Mouse (Mus musculus): ENCODE measurements around the gene Adss.
"Not testable (repeated sequence)": the region's sequence is repeated elsewhere in the genome, so short reads cannot be mapped to it uniquely, and the experiment has no call there.

The Adss gene

DNA sequence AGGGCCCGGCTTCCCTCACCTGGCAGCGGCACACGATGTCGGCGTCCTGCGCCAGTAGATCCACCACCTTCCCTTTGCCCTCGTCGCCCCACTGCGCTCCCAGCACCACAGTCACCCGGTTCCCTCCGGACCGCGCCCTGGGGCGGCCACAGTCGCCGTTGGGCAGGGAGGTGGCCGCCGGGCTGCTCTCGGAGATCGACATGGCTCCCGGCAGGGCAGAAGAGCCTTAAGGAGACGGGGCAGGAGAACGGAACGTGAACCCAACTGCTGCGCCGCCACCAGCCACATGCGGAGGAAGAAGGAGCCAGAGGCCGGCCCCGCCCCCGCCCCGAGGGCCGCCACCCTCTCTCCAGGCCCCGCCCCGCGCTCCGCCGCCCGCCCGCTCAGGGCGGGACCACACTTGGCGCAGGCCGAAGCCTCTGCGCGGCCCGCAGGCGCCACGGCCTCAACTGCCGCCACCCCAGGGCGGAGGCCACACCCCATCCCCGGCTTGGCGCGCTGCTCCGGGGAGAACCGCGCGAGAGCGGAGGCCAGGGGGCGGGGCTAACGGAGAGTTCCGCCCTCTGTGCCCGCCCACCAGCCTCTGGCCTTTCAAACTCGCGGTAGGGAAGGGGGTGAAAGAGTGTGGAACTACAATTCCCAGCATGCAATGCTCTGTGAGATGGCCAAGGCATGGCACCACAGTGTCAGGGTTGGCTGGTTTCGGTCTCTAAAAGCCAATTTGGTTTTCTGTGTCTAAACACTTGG lies at the start of gene Adss:
Adss (minus strand) TSS at position 319 of the 747 bp plus-strand sequence.
- in situ Hi-C loops (cut with MboI, MseI): loop anchor here (25.0 kb wide), 1 partner anchor 1884 kb away; the partner anchor contains the start of gene Gm38100

DNA sequence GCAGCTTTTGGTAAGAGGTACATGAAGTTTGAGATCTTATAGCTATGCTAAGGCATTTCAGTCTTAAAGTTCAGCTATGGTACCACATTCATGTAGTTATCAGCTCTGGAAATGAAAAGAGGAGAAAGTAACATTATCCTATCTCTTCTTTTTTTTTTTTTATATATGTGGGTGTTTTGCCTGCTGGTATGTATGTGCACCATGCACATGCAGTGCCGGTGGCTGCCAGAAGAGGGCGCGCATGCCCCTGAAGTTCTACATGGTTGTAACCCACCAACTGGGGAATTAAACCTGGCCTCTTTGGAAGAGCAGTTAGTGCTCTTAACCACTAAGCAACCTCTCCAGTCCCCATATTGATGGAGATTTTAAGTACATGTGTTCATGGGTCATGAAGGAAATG lies 49.5 kb upstream of the Adss start:
- in situ Hi-C loops (cut with MboI, MseI): not testable (repeated sequence)

DNA sequence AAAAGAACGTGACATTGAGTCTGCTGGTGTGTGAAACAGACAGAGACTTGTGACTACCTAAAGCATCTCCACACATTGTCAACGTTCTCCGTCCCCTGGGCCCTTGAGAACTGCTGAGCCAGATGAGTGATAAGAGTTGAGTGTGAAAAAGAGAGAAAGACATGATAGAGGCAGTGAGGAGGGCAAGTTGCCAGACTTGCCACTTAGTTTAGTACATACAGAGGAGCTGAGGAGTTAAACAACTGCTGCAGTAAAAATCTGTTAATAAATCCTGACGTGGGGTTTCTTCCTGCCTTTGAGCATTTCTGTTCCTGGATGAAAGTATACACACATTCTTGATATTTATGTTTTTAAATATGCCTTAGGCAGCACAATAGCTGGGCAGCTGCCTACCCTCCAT lies 31.5 kb upstream of the Adss start:
- in situ Hi-C loops (cut with MboI, MseI): not testable (repeated sequence)

DNA sequence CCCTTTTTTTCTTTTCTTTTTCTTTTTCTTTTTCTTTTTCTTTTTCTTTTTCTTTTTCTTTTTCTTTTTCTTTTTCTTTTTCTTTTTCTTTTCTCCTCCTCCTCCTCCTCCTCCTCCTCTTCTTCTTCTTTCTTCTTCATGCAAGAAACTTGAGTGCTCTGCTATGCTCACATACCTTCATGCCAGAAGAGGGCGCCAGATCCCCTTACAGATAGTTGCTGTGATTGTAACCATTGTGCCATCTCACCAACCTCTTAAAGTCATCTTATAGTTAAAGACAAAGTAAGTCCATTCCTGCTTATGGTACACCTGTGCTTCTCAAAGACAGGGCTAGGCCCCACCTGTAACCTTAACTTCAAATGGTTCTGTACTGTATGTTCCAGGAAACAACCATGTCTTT lies 10.5 kb upstream of the Adss start:
- in situ Hi-C loops (cut with MboI, MseI): loop anchor here (10.0 kb wide), 1 partner anchor 178 kb away; the partner anchor contains the start of gene Catspere2

GRCm38 (mm10) chr1:177803511-177803910 lies 7.2 kb upstream of the Adss start:
- in situ Hi-C loops (cut with MboI, MseI): loop anchor here (10.0 kb wide), 1 partner anchor 181 kb away; the partner anchor contains the start of gene Catspere2

DNA sequence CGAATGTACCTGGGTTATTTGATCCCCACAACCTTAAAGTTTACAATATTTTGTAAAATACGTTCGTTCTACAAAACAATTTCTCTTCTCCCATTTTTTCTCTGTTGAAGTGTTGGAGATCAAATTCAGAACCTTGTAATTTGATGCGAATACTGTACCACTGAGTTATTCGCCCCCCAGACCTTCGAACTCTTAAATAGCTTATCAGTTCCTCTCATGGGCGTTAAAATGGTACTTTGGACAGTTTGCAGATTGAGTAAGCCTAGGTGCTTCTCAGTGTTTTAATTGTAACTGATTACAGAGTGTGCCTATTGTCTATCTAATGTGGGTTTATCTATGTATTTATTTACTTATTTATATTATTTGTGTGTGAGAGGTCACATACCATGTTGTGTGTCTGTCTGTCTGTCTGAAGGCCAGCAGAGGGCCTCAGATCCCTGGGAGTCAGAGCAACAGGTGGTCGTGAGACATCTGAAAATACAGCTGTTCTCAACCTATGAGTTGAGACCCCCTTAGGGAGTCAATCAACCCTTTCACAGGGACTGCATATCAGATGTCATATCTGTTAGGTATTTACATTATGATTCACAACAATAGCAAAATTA lies 942 bp upstream of the Adss start:
- in situ Hi-C loops (cut with MboI, MseI): loop anchor here (25.0 kb wide), 1 partner anchor 1885 kb away; the partner anchor contains the start of gene Gm38100

DNA sequence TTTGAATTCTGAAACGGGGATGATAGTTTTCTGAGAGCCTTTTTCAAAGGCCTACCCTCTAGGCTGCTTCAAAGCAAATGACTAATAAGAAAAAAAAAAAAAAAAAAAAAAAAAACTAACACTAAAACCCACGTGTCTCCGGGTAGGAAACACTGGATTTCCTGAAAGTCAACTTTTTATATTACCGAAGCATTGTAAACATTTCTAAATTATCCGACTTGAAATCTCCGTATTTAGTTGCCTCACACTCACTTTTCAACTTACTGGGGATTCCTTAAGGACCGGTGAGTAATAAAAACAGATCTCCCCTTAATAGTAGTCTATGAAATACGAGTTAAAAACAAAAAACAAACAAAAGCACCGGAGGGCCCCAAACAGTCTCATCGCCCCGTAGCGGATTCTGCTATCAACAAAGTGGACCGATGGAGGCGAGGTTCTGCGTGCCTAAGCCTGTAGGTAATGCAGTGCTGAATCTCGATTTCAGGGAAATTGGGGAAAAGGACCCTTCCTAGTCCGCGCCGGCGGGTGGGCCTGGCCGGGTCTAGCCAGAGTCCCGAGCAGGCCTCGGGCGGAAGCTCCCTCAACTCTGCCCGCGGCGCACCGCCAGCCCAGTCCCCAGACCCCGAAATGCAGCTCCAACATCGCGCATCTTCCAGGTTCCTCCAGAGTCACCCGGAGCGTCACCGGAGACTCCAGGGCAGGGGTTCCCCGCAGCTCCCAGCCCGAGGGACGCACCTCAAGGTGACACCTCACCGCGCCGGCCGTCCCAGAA lies 704 bp downstream of the Adss start:
- in situ Hi-C loops (cut with MboI, MseI): loop anchor here (25.0 kb wide), 1 partner anchor 1883 kb away; the partner anchor contains the start of gene Gm38100

DNA sequence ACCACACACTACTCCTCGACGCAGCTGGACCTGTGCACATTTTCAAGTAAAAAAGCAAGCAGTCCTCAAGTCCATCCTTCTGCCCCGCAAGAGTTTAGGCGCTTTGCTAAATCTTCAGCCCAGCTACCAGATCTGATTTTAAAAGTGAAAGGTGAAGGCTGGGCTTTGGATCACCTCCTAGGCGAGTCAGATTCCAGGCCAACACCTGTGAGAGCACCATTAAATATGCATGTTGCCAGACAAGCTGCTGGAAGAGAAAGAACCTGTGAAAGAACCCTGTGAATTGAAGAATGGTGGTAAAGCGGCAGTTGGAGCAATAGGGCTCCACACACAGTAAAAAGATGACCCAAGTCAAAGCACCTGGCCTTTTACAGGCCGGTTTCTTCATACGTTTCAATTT lies 1.4 kb downstream of the Adss start:
- in situ Hi-C loops (cut with MboI, MseI): loop anchor here (25.0 kb wide), 1 partner anchor 1883 kb away; the partner anchor contains the start of gene Gm38100

DNA sequence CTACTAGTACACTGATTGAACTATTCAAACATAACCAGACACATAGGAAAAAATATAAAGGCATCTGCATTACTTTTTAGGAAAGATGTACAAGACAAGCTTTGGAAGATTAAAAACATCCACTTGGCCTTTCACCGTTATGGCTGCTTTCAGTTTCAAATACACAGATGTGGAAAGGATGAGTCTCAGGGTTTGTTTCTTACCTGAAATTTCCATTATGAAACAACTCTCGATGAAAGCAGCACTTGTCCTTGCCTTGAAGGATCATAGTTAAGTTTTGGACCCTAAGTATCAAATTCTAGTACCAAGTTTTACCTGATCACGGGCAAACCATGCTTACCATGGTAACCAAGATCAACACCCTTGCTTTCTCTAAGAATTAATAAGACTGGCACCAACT lies 3.5 kb downstream of the Adss start:
- in situ Hi-C loops (cut with MboI, MseI): loop anchor here (25.0 kb wide), 1 partner anchor 1881 kb away; the partner anchor contains the start of gene Gm38100

GRCm38 (mm10) chr1:177777397-177777796 lies 18.9 kb downstream of the Adss start:
- in situ Hi-C loops (cut with MboI, MseI): loop anchor here (25.0 kb wide), 1 partner anchor 1865 kb away; the partner anchor contains the start of gene Gm38100

GRCm38 (mm10) chr1:177768931-177769330 lies 27.4 kb downstream of the Adss start:
- in situ Hi-C loops (cut with MboI, MseI): no loop called here

- in situ Hi-C loops (cut with MboI, MseI): no loop called here
Observed at GRCm38 (mm10) chr1:177757249-177757648, 39.1 kb downstream of the Adss start.

GRCm38 (mm10) chr1:177753496-177753895 lies 42.8 kb downstream of the Adss start:
- in situ Hi-C loops (cut with MboI, MseI): no loop called here

GRCm38 (mm10) chr1:177747869-177748540 lies 48.3 kb downstream of the Adss start:
- in situ Hi-C loops (cut with MboI, MseI): no loop called here

DNA sequence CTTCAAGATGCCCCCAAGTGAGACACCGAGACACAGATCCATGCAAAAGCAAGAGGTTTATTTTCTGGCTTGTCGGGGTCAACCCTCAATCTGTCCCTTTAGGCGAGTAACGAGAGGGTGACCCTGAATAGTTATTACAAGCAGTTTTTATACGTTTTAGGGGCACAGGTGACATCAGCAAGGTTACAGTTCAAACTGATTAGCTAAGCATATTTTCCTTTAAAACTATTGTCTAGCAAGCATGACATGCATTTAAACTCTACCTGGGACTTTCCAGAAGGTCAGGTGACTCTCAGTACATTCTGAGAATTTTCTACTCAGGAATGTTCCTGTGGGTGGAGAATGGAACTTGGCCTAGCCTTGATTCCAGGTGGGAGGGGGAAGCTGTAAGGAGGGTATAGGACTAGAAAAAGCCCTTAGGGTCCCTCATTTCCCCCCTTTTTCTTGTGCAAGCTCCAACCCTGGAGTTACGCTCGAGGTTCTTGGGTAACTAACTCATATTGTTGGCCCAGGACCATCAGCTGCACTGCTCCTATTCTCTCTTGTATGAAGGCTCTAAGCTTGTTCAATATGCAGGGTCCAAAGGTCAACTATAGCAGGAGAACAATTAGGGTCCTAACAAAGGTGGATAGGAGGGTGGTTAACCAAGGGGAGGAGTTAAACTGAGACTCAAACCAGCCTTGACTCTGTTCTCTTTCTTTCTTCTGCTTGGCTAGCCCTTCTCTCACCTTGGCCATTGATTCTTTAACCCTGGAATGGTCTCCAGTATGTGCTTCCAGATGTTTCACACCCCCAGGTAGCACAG lies 51.6 kb downstream of the Adss start:
- in situ Hi-C loops (cut with MboI, MseI): no loop called here

GRCm38 (mm10) chr1:177742119-177742518 lies 54.2 kb downstream of the Adss start:
- in situ Hi-C loops (cut with MboI, MseI): no loop called here

DNA sequence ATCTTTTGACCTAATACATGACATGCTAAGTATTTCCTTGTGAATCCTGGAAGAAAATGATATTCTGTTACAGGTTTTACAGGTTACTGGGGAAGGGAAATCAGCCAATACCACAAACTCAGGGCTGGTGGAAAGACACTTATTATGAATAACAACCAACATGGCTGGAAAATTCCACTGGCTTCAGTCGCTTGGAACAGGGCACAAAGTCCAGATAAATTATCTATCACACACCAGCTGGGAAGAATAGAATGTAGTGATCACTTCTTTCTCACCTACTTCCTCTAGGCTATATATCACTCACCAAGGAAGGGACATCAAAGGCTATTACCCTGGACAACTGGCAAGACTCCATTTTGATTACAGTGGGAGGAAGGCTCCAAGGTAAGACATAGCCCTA lies 55.6 kb downstream of the Adss start:
- in situ Hi-C loops (cut with MboI, MseI): no loop called here

- in situ Hi-C loops (cut with MboI, MseI): no loop called here
Observed at GRCm38 (mm10) chr1:177737505-177738105, 58.7 kb downstream of the Adss start.

DNA sequence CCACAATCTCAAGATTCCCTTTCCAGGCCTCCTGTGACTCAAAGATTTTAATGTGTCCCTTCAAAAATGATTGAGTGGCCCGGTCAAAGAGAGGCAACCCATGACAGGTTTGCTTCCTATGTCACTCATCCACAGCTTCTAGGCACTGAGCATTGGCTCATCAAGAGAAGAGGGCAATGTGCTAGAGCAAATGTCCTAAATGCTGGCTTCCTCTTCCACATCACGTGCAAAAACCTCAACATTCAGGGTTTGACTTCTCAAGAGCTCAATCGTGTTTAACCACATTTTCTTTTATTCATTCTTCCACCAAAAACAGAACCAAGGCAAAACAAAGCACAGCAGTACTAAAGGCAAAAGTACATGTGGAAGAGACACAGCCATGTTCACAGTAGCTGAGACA lies 64.3 kb downstream of the Adss start:
- in situ Hi-C loops (cut with MboI, MseI): no loop called here

All from T-helper 1 cell (primary cell).